ENCODE assay signal across 15 mouse cellular contexts in genomic region chr5:66797326-66797725, GRCm38 (mm10). TPM values are rescaled to one million over a fixed set of nuclear protein-coding genes. Genes with fewer than 3 reads are reported as not detected.
DNase-seq lines count a peak whose midpoint lies in the region; ATAC-seq and TF ChIP-seq lines count a peak whose summit lies in the region.
"Had no signal": no experiment of that assay in that cellular context is flagged by ENCODE, and none has a peak within 500 bp of the region (broad histone marks: within the 10 kb centered on the region; RNA-seq: fewer than 3 reads in every experiment).

No protein-coding gene starts in this region.

- peaks cover 43% of the 10 kb centered on the region for H3K4me1 ChIP-seq in hindbrain, embryonic 14.5 days (replicated peaks; ENCODE audit: control insufficient read depth, insufficient read depth, low read length)
- H3K4me1 ChIP-seq in hindbrain, embryonic 16.5 days (ENCODE audit: control insufficient read depth, insufficient read depth, low read depth, low read length), result peaks cover 30% of the 10 kb centered on the region
- peaks cover 19% of the 10 kb centered on the region for H3K4me1 ChIP-seq in hindbrain, postnatal 0 days (ENCODE audit: insufficient read depth, low read length)
- H3K4me1 ChIP-seq in lung, postnatal 0 days (ENCODE audit: insufficient read depth, low read depth, low read length), result peaks cover 31% of the 10 kb centered on the region; the same call in 1 of the 2 replicates
- H3K4me1 ChIP-seq: megakaryocyte, embryonic 14.5 days had no signal

- 67% methylated on average over 6 of the region's 6 CpGs for WGBS in hindbrain, embryonic 14.5 days
- 73% methylated on average over 6 of the region's 6 CpGs for WGBS in hindbrain, embryonic 16.5 days
- WGBS in hindbrain, postnatal 0 days, result 69% methylated on average over 6 of the region's 6 CpGs
- WGBS in lung, postnatal 0 days, result 39% methylated on average over 6 of the region's 6 CpGs

- H3K36me3 ChIP-seq in hindbrain, embryonic 14.5 days (replicated peaks; ENCODE audit: control insufficient read depth, insufficient read depth), result no peaks in the 10 kb centered on the region
- no peaks in the 10 kb centered on the region for H3K36me3 ChIP-seq in hindbrain, embryonic 16.5 days (ENCODE audit: control insufficient read depth, insufficient read depth, low read length)
- H3K36me3 ChIP-seq in hindbrain, postnatal 0 days (ENCODE audit: insufficient read depth, low read length), result no peaks in the 10 kb centered on the region
- no peaks in the 10 kb centered on the region for H3K36me3 ChIP-seq in lung, postnatal 0 days (ENCODE audit: insufficient read depth, low read length)
- H3K36me3 ChIP-seq: liver, embryonic 12.5 days had no signal

- H3K9ac ChIP-seq in hindbrain, embryonic 14.5 days, result no peak overlapping the region
- no peak overlapping the region; the same call in 1 of the 2 replicates for H3K9ac ChIP-seq in hindbrain, embryonic 16.5 days (ENCODE audit: low read depth, low read length)
- no peak overlapping the region for H3K9ac ChIP-seq in hindbrain, postnatal 0 days (replicated peaks; ENCODE audit: low read length)
- no peak overlapping the region for H3K9ac ChIP-seq in lung, postnatal 0 days (replicated peaks; ENCODE audit: low read depth)
- H3K9ac ChIP-seq: liver, embryonic 12.5 days had no signal

- peak overlapping the region; percentile 68 for H3K27ac ChIP-seq in hindbrain, embryonic 14.5 days
- H3K27ac ChIP-seq in hindbrain, embryonic 16.5 days (ENCODE audit: low read depth, low read length), result no peak overlapping the region; the same call in 1 of the 2 replicates
- peak overlapping the region; percentile 71; the same call in 1 of the 2 replicates for H3K27ac ChIP-seq in hindbrain, postnatal 0 days
- H3K27ac ChIP-seq in lung, postnatal 0 days (ENCODE audit: low read length), result no peak overlapping the region
- H3K27ac ChIP-seq: liver, embryonic 12.5 days had no signal

- TF ChIP-seq EP300 in lung, postnatal 0 days (IDR thresholded peaks at IDR 0.05), result peak; percentile 60; the same call in 1 of the 2 replicates

- H3K4me3 ChIP-seq in hindbrain, embryonic 14.5 days (replicated peaks; ENCODE audit: low read length), result no peak overlapping the region
- H3K4me3 ChIP-seq in hindbrain, embryonic 16.5 days (ENCODE audit: low read length), result no peak overlapping the region
- H3K4me3 ChIP-seq in hindbrain, postnatal 0 days (ENCODE audit: low read length), result no peak overlapping the region
- no peak overlapping the region for H3K4me3 ChIP-seq in lung, postnatal 0 days (ENCODE audit: low read depth, low read length)
- H3K4me3 ChIP-seq: liver, embryonic 12.5 days; megakaryocyte, embryonic 14.5 days had no signal

- no peak for TF ChIP-seq CTCF in hindbrain, postnatal 0 days (IDR thresholded peaks at IDR 0.05; ENCODE audit: low read depth)
- TF ChIP-seq CTCF in lung, postnatal 0 days (IDR thresholded peaks at IDR 0.05), result no peak

- no peaks in the 10 kb centered on the region for H3K9me3 ChIP-seq in hindbrain, embryonic 14.5 days (ENCODE audit: control insufficient read depth, low read length)
- no peaks in the 10 kb centered on the region for H3K9me3 ChIP-seq in hindbrain, embryonic 16.5 days (ENCODE audit: control insufficient read depth, low read length)
- no peaks in the 10 kb centered on the region for H3K9me3 ChIP-seq in hindbrain, postnatal 0 days (ENCODE audit: low read length)
- no peaks in the 10 kb centered on the region for H3K9me3 ChIP-seq in lung, postnatal 0 days (ENCODE audit: low read length)
- H3K9me3 ChIP-seq: liver, embryonic 12.5 days had no signal

- no peak for ATAC-seq in hindbrain, embryonic 14.5 days (ENCODE audit: low FRiP score)
- ATAC-seq in hindbrain, embryonic 16.5 days, result no peak
- no peak for ATAC-seq in hindbrain, postnatal 0 days
- peak; percentile 19; the same call in 1 of the 2 replicates for ATAC-seq in lung, postnatal 0 days
- ATAC-seq: liver, embryonic 12.5 days had no signal

- peak; percentile 38 for DNase-seq in adrenal gland, adult 8-10 months
- DNase-seq in adrenal gland, adult 2 months, result no peak
- no peak for DNase-seq in hindbrain, embryonic 14.5 days (ENCODE audit: low spot score)
- no peak for DNase-seq in hindbrain, postnatal 0 days (ENCODE audit: low spot score)
- DNase-seq in lung, postnatal 0 days (ENCODE audit: low spot score), result peak; percentile 56
- no peak for DNase-seq in right cerebral cortex, adult 2 months (ENCODE audit: low spot score in 2 of 2)
- no peak for DNase-seq in ovary, postnatal 10 days (ENCODE audit: low spot score)
- DNase-seq: cerebellum, adult 11-12 months; embryo, embryonic 11 days; heart, adult 18-20 months; layer of hippocampus, adult 9-11 months; thymus, adult 18-20 months had no signal

- H3K4me2 ChIP-seq in hindbrain, embryonic 14.5 days (replicated peaks), result no peak overlapping the region
- H3K4me2 ChIP-seq in hindbrain, embryonic 16.5 days (ENCODE audit: low read length), result no peak overlapping the region
- H3K4me2 ChIP-seq in hindbrain, postnatal 0 days (ENCODE audit: low read depth, low read length), result no peak overlapping the region
- no peak overlapping the region for H3K4me2 ChIP-seq in lung, postnatal 0 days (replicated peaks; ENCODE audit: low read depth, low read length)
- H3K4me2 ChIP-seq: liver, embryonic 12.5 days had no signal

- no peaks in the 10 kb centered on the region for H3K27me3 ChIP-seq in hindbrain, embryonic 14.5 days (ENCODE audit: control insufficient read depth, insufficient read depth, low read length)
- H3K27me3 ChIP-seq in hindbrain, embryonic 16.5 days (replicated peaks; ENCODE audit: control insufficient read depth, insufficient read depth, low read length), result no peaks in the 10 kb centered on the region
- no peaks in the 10 kb centered on the region for H3K27me3 ChIP-seq in hindbrain, postnatal 0 days (ENCODE audit: insufficient read depth, low read length)
- no peaks in the 10 kb centered on the region for H3K27me3 ChIP-seq in lung, postnatal 0 days (replicated peaks; ENCODE audit: insufficient read depth, low read length)
- H3K27me3 ChIP-seq: liver, embryonic 12.5 days; megakaryocyte, embryonic 14.5 days had no signal

RNA-seq across cellular contexts. Expression of gene Limch1, which starts 51.7 kb away (rescaled TPM):
- 100 to 1,000 TPM in 1 of 4 experiments, 10 to 100 TPM in 3; 68.6 to 110 (median 87.5) TPM for total RNA-seq in adrenal gland, adult 8-10 months (2022)
- 10 to 100 TPM; 69.3 to 93.7 TPM for total RNA-seq in adrenal gland, adult 2 months (2021)
- 9.8 and 10.1 TPM in 2 replicates for polyA plus RNA-seq in adrenal gland, adult 2 months (2012; rRNA removed)
- polyA plus RNA-seq in hindbrain, embryonic 14.5 days (2014; fragmentation: Nextera tagmentation; extraction: Ambion mirVana), result 58.6 and 60.1 TPM in 2 replicates
- 48.4 and 50.1 TPM in 2 replicates for polyA plus RNA-seq in hindbrain, embryonic 16.5 days (2015; fragmentation: Nextera tagmentation; extraction: Ambion mirVana)
- 70.6 and 72.4 TPM in 2 replicates for total RNA-seq in hindbrain, postnatal 0 days (2014; rRNA removed)
- polyA plus RNA-seq in hindbrain, postnatal 0 days (2015; fragmentation: Nextera tagmentation; extraction: Ambion mirVana), result 50.4 and 54.3 TPM in 2 replicates
- polyA plus RNA-seq in lung, postnatal 0 days (2015; fragmentation: Nextera tagmentation; extraction: Ambion mirVana), result 368 and 398 TPM in 2 replicates

Comparison
In these comparisons a context has a peak if more than half of its experiments do, and no peak if none do; other contexts are left out.
1. DNase-seq: peak in adrenal gland, adult 8-10 months (single experiment) and lung, postnatal 0 days (single experiment); none in adrenal gland, adult 2 months (single experiment), hindbrain, embryonic 14.5 days (single experiment), hindbrain, postnatal 0 days (single experiment), right cerebral cortex, adult 2 months (0 of 2) and ovary, postnatal 10 days (single experiment).
2. H3K27ac ChIP-seq: peak in hindbrain, embryonic 14.5 days (single experiment) and hindbrain, postnatal 0 days (single experiment); none in hindbrain, embryonic 16.5 days (single experiment) and lung, postnatal 0 days (single experiment).